Mouse (Mus musculus): ENCODE results near the gene Gm9048. TPM values are rescaled to one million over a fixed set of nuclear protein-coding genes. Genes with fewer than 3 reads are reported as not detected.
"Not testable (repeated sequence)": the region's sequence is repeated elsewhere in the genome, so short reads cannot be mapped to it uniquely, and the experiment has no call there.

The Gm9048 gene
- under 1 TPM in 1 of 3 experiments, not detected in 2; 0.28 TPM for polyA plus RNA-seq (2017; shearing (Covaris generic))

GRCm38 (mm10) chr10:118348579-118348978, at the start of gene Gm9048:
TSS of gene Gm9048 (minus strand) at chr10:118348679.
- ATAC-seq, result not testable (repeated sequence)

DNA sequence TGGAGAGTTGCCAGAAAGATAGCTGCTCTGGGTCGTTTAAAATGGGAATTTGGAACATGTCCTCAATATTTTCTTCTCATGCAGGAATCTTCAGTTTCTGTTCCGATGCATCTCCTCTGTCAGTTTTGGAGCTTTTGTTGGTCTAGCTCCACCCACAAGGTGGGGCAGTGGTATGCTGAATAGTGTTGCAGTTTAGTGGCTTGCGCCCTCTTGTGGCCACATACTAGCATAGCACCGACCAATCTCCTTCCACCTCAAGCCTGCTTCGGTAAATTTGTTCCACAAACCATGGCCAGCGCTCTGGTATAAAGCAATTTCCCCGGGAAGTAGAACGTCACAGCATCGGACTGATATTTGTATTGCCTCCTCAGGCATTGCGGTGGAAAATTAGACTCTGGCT, 22.0 kb upstream of the Gm9048 start:
- ATAC-seq, result peak; percentile 100

GRCm38 (mm10) chr10:118369518-118369917, 21.0 kb upstream of the Gm9048 start:
- no peak for ATAC-seq

DNA sequence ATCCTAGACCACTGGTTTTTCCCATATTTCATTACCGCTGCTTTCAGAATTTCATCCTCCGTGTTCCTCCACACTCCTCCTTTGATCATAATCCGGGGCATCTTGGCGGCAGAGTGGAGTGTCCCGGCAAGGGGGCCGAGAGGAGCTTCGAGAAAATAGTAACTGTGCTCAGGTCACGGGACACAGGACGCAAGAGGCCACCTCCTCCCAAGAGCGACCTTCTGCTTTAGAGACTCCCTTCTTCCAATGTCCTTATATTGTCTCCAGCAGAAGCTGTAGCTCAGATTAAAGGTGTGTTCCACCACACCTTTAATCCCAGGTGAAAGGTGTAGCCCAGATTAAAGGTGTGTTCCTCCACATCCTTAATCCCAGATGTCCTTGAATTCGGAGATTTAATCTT, 5.5 kb upstream of the Gm9048 start, which contains the start of gene Gm9049:
Gene Gm9049 (minus strand): TSS at position 101 of the 400 bp plus-strand sequence.
- not testable (repeated sequence) for ATAC-seq

DNA sequence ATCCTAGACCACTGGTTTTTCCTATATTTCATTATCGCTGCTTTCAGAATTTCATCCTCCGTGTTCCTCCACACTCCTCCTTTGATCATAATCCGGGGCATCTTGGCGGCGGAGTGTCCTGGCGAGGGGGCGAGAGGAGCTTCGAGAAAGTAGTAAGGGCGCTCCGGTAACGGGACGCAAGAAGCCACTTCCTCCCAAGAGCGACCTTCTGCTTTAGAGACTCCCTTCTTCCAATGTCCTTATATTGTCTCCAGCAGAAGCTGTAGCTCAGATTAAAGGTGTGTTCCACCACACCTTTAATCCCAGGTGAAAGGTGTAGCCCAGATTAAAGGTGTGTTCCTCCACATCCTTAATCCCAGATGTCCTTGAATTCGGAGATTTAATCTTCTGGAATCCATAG, 5.3 kb downstream of the Gm9048 start, which contains the start of gene Gm9046:
Gene Gm9046 (minus strand): TSS at position 101 of the 400 bp plus-strand sequence.
- ATAC-seq, result not testable (repeated sequence)

DNA sequence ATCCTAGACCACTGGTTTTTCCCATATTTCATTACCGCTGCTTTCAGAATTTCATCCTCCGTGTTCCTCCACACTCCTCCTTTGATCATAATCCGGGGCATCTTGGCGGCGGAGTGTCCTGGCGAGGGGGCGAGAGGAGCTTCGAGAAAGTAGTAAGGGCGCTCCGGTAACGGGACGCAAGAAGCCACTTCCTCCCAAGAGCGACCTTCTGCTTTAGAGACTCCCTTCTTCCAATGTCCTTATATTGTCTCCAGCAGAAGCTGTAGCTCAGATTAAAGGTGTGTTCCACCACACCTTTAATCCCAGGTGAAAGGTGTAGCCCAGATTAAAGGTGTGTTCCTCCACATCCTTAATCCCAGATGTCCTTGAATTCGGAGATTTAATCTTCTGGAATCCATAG, 10.7 kb downstream of the Gm9048 start, which contains the start of gene Gm9045:
Gene Gm9045 (minus strand): TSS at position 101 of the 400 bp plus-strand sequence.
- not testable (repeated sequence) for ATAC-seq

GRCm38 (mm10) chr10:118332308-118332707, 16.2 kb downstream of the Gm9048 start, which contains the start of gene Gm9044:
TSS of gene Gm9044 (minus strand) at chr10:118332408.
- ATAC-seq, result not testable (repeated sequence)

DNA sequence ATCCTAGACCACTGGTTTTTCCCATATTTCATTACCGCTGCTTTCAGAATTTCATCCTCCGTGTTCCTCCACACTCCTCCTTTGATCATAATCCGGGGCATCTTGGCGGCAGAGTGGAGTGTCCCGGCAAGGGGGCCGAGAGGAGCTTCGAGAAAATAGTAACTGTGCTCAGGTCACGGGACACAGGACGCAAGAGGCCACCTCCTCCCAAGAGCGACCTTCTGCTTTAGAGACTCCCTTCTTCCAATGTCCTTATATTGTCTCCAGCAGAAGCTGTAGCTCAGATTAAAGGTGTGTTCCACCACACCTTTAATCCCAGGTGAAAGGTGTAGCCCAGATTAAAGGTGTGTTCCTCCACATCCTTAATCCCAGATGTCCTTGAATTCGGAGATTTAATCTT, 21.6 kb downstream of the Gm9048 start, which contains the start of gene Gm9040:
Gene Gm9040 (minus strand): TSS at position 101 of the 400 bp plus-strand sequence.
- ATAC-seq, result not testable (repeated sequence)

DNA sequence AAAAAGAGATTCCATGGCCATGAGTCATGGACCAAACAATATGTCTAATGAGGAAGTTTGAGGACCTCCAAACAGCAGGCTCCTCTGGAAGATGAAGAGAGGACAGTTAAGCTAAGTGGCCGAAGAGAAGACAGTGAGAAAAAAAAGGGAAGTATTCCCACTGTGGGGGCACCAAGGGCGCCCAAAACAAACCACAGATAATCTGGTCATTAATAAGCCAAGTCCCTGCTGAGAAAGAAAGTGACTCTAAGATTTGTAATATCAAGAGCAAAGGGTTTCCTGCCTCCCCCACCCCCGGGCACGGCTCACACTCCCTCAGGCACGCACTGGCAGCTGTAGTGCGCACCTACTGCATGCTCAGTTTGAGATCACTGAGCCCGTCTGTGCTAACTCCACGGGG, 29.5 kb downstream of the Gm9048 start:
- no peak for ATAC-seq

GRCm38 (mm10) chr10:118302133-118302532, 46.3 kb downstream of the Gm9048 start:
- ATAC-seq, result not testable (repeated sequence)

Other genes starting within 250 kb of the Gm9048 start
- 10 to 100 TPM in 1 of 3 experiments, 1 to 10 TPM in 2; 4.5 to 10.9 (median 4.7) TPM for gene Mdm1, start 206.9 kb downstream of the Gm9048 start, polyA plus RNA-seq (2017; shearing (Covaris generic))
- 1 to 10 TPM in 1 of 3 experiments, not detected in 2; 6.9 TPM for gene Il22, start 143.7 kb downstream of the Gm9048 start, polyA plus RNA-seq (2017; shearing (Covaris generic))
- not detected for gene Gm32717, start 107.9 kb downstream of the Gm9048 start, polyA plus RNA-seq (2017; shearing (Covaris generic))
- gene Gm32802, start 90.0 kb downstream of the Gm9048 start, polyA plus RNA-seq (2017; shearing (Covaris generic)), result not detected
- not detected for gene Iltifb, start 53.6 kb downstream of the Gm9048 start, polyA plus RNA-seq (2017; shearing (Covaris generic))
- not detected for gene Gm9040, start 21.7 kb downstream of the Gm9048 start, polyA plus RNA-seq (2017; shearing (Covaris generic))
- gene Gm9044, start 16.3 kb downstream of the Gm9048 start, polyA plus RNA-seq (2017; shearing (Covaris generic)), result not detected
- not detected for gene Gm9045, start 10.8 kb downstream of the Gm9048 start, polyA plus RNA-seq (2017; shearing (Covaris generic))
- gene Gm9046, start 5.4 kb downstream of the Gm9048 start, polyA plus RNA-seq (2017; shearing (Covaris generic)), result not detected
- gene Gm9049, start 5.4 kb upstream of the Gm9048 start, polyA plus RNA-seq (2017; shearing (Covaris generic)), result not detected
- gene Ifng, start 92.4 kb upstream of the Gm9048 start, polyA plus RNA-seq (2017; shearing (Covaris generic)), result 10 to 100 TPM; 12.8 to 71.7 (median 14.6) TPM